Mouse (Mus musculus) liver, postnatal 0 days (tissue): ENCODE measurements at regions not wholly inside any gene's neighbourhood (a gene's known extent, or its start where the extent isn't known, plus 50 kb on each side); places are given as distances from the start of the nearest gene placed in this dataset.

Source experiments
- ATAC-seq: fragments of 200-750 bp; cut with Nextera tagmentation; 2 replicates; pipeline ENCODE4 v1.8.0; 2017; ENCODE audit warnings: mild to moderate bottlenecking, moderate library complexity
- DNase-seq: peaks from one replicate; pipeline ENCODE4 v3.0.0-alpha.2; 2016
- H3K27ac ChIP-seq: fragments of 300-500 bp; sonication (generic); 2 replicates; pipeline ENCODE4 v1.5.1; 2014; ENCODE audit warnings: antibody characterized with exemption, moderate library complexity, mild to moderate bottlenecking, low read depth
- H3K27me3 ChIP-seq: fragments of 300-500 bp; sonication (generic); 2 replicates; pipeline ENCODE4 v1.6.1; 2014; ENCODE audit warnings: low read length, control low read depth, mixed read lengths; ENCODE audit not compliant: insufficient read depth
- H3K36me3 ChIP-seq: fragments of 300-500 bp; sonication (generic); replicated peaks from 2 replicates; pipeline ENCODE4 v1.6.1; 2014; ENCODE audit warnings: mild to moderate bottlenecking, control low read depth, low read length, moderate library complexity, mixed read lengths; ENCODE audit not compliant: insufficient read depth
- H3K4me1 ChIP-seq: fragments of 300-500 bp; sonication (generic); 2 replicates; pipeline ENCODE4 v1.6.1; 2014; ENCODE audit warnings: antibody characterized with exemption, mild to moderate bottlenecking, control low read depth; ENCODE audit not compliant: insufficient read depth
- H3K4me2 ChIP-seq: fragments of 300-500 bp; sonication (generic); 2 replicates; pipeline ENCODE4 v1.6.1; 2014; ENCODE audit warnings: low read depth, mild to moderate bottlenecking, low read length, moderate library complexity, mixed read lengths
- H3K4me3 ChIP-seq: fragments of 300-500 bp; sonication (generic); 2 replicates; pipeline ENCODE4 v1.5.1; 2014; ENCODE audit warnings: low read depth, low read length
- H3K9ac ChIP-seq: fragments of 300-500 bp; sonication (generic); replicated peaks from 2 replicates; pipeline ENCODE4 v1.6.1; 2014; ENCODE audit warnings: mild to moderate bottlenecking, moderate library complexity
- H3K9me3 ChIP-seq: fragments of 300-500 bp; sonication (generic); 2 replicates; pipeline ENCODE4 v1.6.1; 2016; ENCODE audit warnings: mild to moderate bottlenecking, control low read depth, low read length, mixed read lengths
- CTCF ChIP-seq: sonication (generic); IDR thresholded peaks from 2 replicates; pipeline ENCODE4 v1.5.1; 2016; ENCODE audit warnings: antibody characterized with exemption, low read depth
- EP300 ChIP-seq: IDR thresholded peaks from 2 replicates; pipeline ENCODE4 v1.6.1; 2016; ENCODE audit warnings: antibody characterized with exemption, low read depth, mild to moderate bottlenecking
- WGBS: fragments of 180-500 bp; shearing (Covaris S2); extraction: QIAGEN DNeasy Blood & Tissue Kit; methylation state at CpG from one replicate; pipeline ENCODE4 v1.1.7; 2014; ENCODE audit not compliant: insufficient replicate concordance; 5-methylcytosine and 5-hydroxymethylcytosine counted together

DNA sequence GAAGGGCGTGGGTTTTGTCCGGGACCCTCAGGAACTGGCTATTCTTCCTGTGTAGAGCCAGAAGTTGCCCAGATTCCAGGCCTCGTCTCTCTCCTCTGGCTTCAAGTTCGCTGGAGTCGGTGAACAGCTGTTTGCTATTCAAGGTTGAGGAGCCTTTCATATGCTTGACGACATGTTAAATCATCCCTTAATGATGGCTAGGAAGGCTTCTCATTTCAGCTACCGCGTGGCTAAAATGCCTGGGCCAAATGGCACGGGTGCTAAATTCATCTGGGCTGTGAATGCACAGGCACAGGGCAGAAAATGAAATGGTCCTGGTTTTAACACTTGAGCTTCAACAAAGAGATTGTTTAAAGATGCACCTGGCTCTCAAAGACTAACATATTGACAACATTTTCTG is 104.3 kb downstream of the Cdc5l start:
- ATAC-seq (no peak), DNase-seq (no peak)
- Histone ChIP-seq H3K9ac (no peak overlapping the region), H3K4me2 (no peak overlapping the region), H3K9me3 (no peaks in the 10 kb centered on the region), H3K4me1 (no peaks in the 10 kb centered on the region), H3K27me3 (no peaks in the 10 kb centered on the region), H3K4me3 (no peak overlapping the region), H3K27ac (no peak overlapping the region), H3K36me3 (no peaks in the 10 kb centered on the region)
- no peak for TF ChIP-seq CTCF
- 75% methylated on average over 9 of the region's 9 CpGs for WGBS

GRCm38 (mm10) chr17:45326726-45327125 is 106.8 kb downstream of the Cdc5l start:
- 80% methylated on average over 10 of the region's 10 CpGs for WGBS
- DNase-seq (no peak), ATAC-seq (no peak)
- TF ChIP-seq CTCF, result no peak
- TF ChIP-seq EP300, result no peak
- Histone ChIP-seq H3K9ac (no peak overlapping the region), H3K9me3 (no peaks in the 10 kb centered on the region), H3K4me3 (no peak overlapping the region), H3K36me3 (no peaks in the 10 kb centered on the region), H3K4me2 (no peak overlapping the region), H3K27me3 (no peaks in the 10 kb centered on the region), H3K27ac (no peak overlapping the region), H3K4me1 (no peaks in the 10 kb centered on the region)

- ATAC-seq, result no peak
- WGBS, result 46% methylated on average over 7 of the region's 7 CpGs
- Histone ChIP-seq H3K27me3 (no peaks in the 10 kb centered on the region), H3K36me3 (no peaks in the 10 kb centered on the region), H3K9me3 (no peaks in the 10 kb centered on the region), H3K4me2 (no peak overlapping the region), H3K4me1 (no peaks in the 10 kb centered on the region), H3K9ac (no peak overlapping the region), H3K27ac (no peak overlapping the region), H3K4me3 (no peak overlapping the region)
- DNase-seq, result no peak
- TF ChIP-seq CTCF, result no peak
- no peak for TF ChIP-seq EP300
These were observed 107.4 kb downstream of the Cdc5l start for GRCm38 (mm10) chr17:45326173-45326572.

GRCm38 (mm10) chr17:45322842-45323241 is 110.7 kb downstream of the Cdc5l start:
- Histone ChIP-seq H3K36me3 (no peaks in the 10 kb centered on the region), H3K9ac (no peak overlapping the region), H3K4me1 (no peaks in the 10 kb centered on the region), H3K4me2 (no peak overlapping the region), H3K27me3 (no peaks in the 10 kb centered on the region), H3K27ac (no peak overlapping the region), H3K4me3 (no peak overlapping the region), H3K9me3 (no peaks in the 10 kb centered on the region)
- WGBS, result 78% methylated on average over 8 of the region's 8 CpGs
- DNase-seq (peak; percentile 23), ATAC-seq (peak; percentile 56)
- TF ChIP-seq EP300 (no peak), CTCF (no peak)

- no peak overlapping the region for H3K9ac ChIP-seq
- ATAC-seq (no peak), DNase-seq (no peak)
- no peak overlapping the region for H3K27ac ChIP-seq
- H3K4me3 ChIP-seq, result no peak overlapping the region
- H3K4me1 ChIP-seq, result no peaks in the 10 kb centered on the region
- TF ChIP-seq CTCF, result no peak
- no peak for TF ChIP-seq EP300
- H3K36me3 ChIP-seq, result no peaks in the 10 kb centered on the region
- peaks cover 7% of the 10 kb centered on the region for H3K9me3 ChIP-seq
- H3K4me2 ChIP-seq, result no peak overlapping the region
- WGBS, result 61% methylated on average over 7 of the region's 7 CpGs
- no peaks in the 10 kb centered on the region for H3K27me3 ChIP-seq
These were observed 113.5 kb downstream of the Cdc5l start for GRCm38 (mm10) chr17:45320074-45320473.

- ATAC-seq, result no peak
- no peak overlapping the region for H3K4me2 ChIP-seq
- WGBS, result 70% methylated on average over 25 of the region's 25 CpGs
These were observed 115.1 kb downstream of the Cdc5l start for GRCm38 (mm10) chr17:45318211-45319076.

More at GRCm38 (mm10) chr17:45318211-45319076, 115.1 kb downstream of the Cdc5l start:
- H3K4me3 ChIP-seq, result no peak overlapping the region
- H3K9me3 ChIP-seq, result peaks cover 7% of the 10 kb centered on the region
- no peaks in the 10 kb centered on the region for H3K36me3 ChIP-seq
- TF ChIP-seq CTCF (no peak), EP300 (no peak)
- no peaks in the 10 kb centered on the region for H3K27me3 ChIP-seq
- H3K9ac ChIP-seq, result no peak overlapping the region
- H3K4me1 ChIP-seq, result no peaks in the 10 kb centered on the region
- H3K27ac ChIP-seq, result no peak overlapping the region
- no peak for DNase-seq
